Mouse (Mus musculus) hindbrain, embryonic 12.5 days (tissue): Measurements from ENCODE around the gene Grid2. TPM values are rescaled to one million over a fixed set of nuclear protein-coding genes. Genes with fewer than 3 reads are reported as not detected.
A peak's percentile ranks its signal among the peaks of the same experiment; 100 is the strongest.
"Not testable (repeated sequence)": the region's sequence is repeated elsewhere in the genome, so short reads cannot be mapped to it uniquely, and the experiment has no call there.

Source experiments
- ATAC-seq: fragments of 200-750 bp; cut with Nextera tagmentation; 2 replicates; pipeline ENCODE4 v1.8.0; 2017; ENCODE audit warnings: moderate TSS enrichment; ENCODE audit not compliant: low FRiP score
- H3K27ac ChIP-seq: fragments of 300-500 bp; sonication (generic); 2 replicates; pipeline ENCODE4 v1.5.1; 2016; ENCODE audit warnings: mild to moderate bottlenecking
- H3K27me3 ChIP-seq: fragments of 300-500 bp; sonication (generic); 2 replicates; pipeline ENCODE4 v1.6.1; 2016; ENCODE audit warnings: mild to moderate bottlenecking
- H3K36me3 ChIP-seq: fragments of 300-500 bp; sonication (generic); 2 replicates; pipeline ENCODE4 v1.6.1; 2016; ENCODE audit warnings: mild to moderate bottlenecking
- H3K4me1 ChIP-seq: fragments of 300-500 bp; sonication (generic); 2 replicates; pipeline ENCODE4 v1.6.1; 2016
- H3K4me2 ChIP-seq: fragments of 300-500 bp; sonication (generic); replicated peaks from 2 replicates; pipeline ENCODE4 v1.6.1; 2016; ENCODE audit warnings: mild to moderate bottlenecking
- H3K4me3 ChIP-seq: fragments of 300-500 bp; sonication (generic); 2 replicates; pipeline ENCODE4 v1.5.1; 2016; ENCODE audit warnings: mild to moderate bottlenecking
- H3K9ac ChIP-seq: fragments of 300-500 bp; sonication (generic); 2 replicates; pipeline ENCODE4 v1.6.1; 2016; ENCODE audit warnings: mild to moderate bottlenecking, moderate library complexity
- H3K9me3 ChIP-seq: fragments of 300-500 bp; sonication (generic); replicated peaks from 2 replicates; pipeline ENCODE4 v1.6.1; 2016; ENCODE audit warnings: mild to moderate bottlenecking
- WGBS: fragments of 180-500 bp; shearing (Covaris S2); methylation state at CpG from one replicate; pipeline ENCODE4 v1.1.7; 2016; 5-methylcytosine and 5-hydroxymethylcytosine counted together
- polyA plus RNA-seq: library from polyadenylated mRNA; unstranded; fragments of >200 nt; fragmentation: Nextera tagmentation; extraction: Ambion mirVana; gene quantifications from 2 replicates; pipeline ENCODE4 v1.2.1, GENCODE M21; 2016

Gene Grid2
- polyA plus RNA-seq, 1 experiment from 2014 or later, result 8.1 TPM

DNA sequence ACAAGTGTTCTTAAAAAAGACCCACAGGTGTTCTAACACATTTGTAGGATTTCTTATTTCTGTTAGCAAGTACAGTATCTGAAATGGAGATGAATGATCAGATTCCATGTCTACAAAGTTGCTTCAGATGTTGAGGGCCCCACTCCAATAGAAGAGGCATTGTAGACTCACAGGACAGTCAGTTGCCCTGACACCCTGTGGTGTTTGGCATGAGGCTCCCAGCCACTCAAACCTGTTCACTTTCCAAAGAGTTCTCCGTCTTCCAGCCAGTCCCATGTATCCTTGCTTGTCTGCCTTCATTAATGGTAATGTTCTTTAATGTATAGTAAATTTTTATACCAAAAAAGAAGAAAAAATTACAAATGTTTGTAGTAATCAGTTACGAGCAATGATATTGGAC, 177.1 kb downstream of the Grid2 start:
- Histone ChIP-seq H3K27ac (no peak overlapping the region), H3K4me1 (no peaks in the 10 kb centered on the region), H3K27me3 (no peaks in the 10 kb centered on the region), H3K36me3 (no peaks in the 10 kb centered on the region), H3K9me3 (no peaks in the 10 kb centered on the region), H3K4me3 (no peak overlapping the region), H3K4me2 (no peak overlapping the region), H3K9ac (no peak overlapping the region)
- ATAC-seq, result no peak
- WGBS, result 80% methylated on average over 2 of the region's 2 CpGs

DNA sequence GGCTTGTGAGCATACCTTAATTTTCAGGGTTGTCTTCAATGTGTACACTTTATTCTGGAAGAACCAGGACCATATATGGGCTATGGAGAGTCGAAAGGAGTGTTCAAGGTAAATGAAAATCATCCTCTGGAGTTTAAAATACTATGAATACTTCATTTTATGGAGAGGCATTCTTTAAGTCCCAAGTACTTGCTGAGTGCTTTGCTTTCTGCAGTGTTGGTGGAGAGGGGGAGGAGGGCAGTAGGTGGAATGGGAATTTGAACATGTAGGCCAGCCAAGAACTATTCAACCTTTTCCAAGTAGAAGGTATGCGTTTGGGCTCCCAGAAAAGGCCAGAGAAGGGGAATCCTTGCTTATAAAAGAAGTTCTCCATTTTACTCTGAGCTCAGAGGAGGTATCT, 192.5 kb downstream of the Grid2 start:
- no peak overlapping the region for H3K9ac ChIP-seq
- H3K27ac ChIP-seq, result no peak overlapping the region
- no peaks in the 10 kb centered on the region for H3K36me3 ChIP-seq
- H3K9me3 ChIP-seq, result no peaks in the 10 kb centered on the region
- no peaks in the 10 kb centered on the region for H3K27me3 ChIP-seq
- no peak overlapping the region for H3K4me3 ChIP-seq
- WGBS, result 95% methylated on average over 2 of the region's 2 CpGs
- H3K4me2 ChIP-seq, result no peak overlapping the region
- H3K4me1 ChIP-seq, result no peaks in the 10 kb centered on the region
- no peak for ATAC-seq

DNA sequence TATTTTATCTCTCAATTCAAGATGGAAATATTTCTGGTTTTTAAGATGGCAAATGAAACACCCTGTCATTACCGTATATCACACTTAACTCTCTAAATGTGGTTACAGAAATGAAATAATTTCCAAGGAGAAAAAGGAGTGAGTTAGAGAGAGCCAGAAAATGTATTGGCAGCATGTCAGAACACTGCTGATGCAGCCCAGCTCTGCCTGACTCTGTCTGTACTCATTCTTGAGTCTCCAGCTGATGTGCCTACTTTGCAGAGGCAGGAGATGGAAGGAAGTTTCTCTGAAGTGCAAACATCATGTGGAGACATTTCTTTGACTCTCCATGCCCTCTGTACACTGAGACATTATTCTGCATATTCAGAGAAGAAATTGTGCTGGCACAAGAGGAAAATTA, 226.5 kb downstream of the Grid2 start:
- no peak overlapping the region for H3K4me3 ChIP-seq
- no peaks in the 10 kb centered on the region for H3K36me3 ChIP-seq
- no peak for ATAC-seq
- no peak overlapping the region for H3K4me2 ChIP-seq
- no peaks in the 10 kb centered on the region for H3K9me3 ChIP-seq
- no peak overlapping the region for H3K27ac ChIP-seq
- 95% methylated on average over 1 of the region's 1 CpGs for WGBS
- no peaks in the 10 kb centered on the region for H3K4me1 ChIP-seq
- no peak overlapping the region for H3K9ac ChIP-seq
- H3K27me3 ChIP-seq, result no peaks in the 10 kb centered on the region

DNA sequence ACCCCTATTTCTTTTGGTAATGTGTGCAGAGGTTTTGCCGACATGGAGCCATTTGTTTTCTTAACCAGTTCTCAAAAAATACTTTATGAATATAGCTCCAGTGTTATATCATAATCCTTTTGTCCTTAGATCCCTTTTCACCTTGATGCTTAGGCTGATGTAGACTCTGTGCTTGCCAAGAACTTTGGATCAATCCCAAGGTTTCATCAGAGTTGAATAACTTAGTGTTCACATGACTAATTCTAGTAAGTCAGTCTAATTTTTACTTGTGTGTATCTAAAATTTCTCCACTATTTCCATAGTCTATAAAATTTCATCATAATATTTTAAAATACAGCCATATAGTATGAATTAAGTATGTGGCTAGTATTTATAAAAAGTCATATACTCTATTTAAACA, 259.3 kb downstream of the Grid2 start:
- H3K9ac ChIP-seq, result no peak overlapping the region
- no peaks in the 10 kb centered on the region for H3K36me3 ChIP-seq
- H3K27me3 ChIP-seq, result no peaks in the 10 kb centered on the region
- no peak overlapping the region for H3K4me2 ChIP-seq
- H3K4me3 ChIP-seq, result no peak overlapping the region
- H3K27ac ChIP-seq, result no peak overlapping the region
- no peaks in the 10 kb centered on the region for H3K9me3 ChIP-seq
- no peak for ATAC-seq
- H3K4me1 ChIP-seq, result no peaks in the 10 kb centered on the region
- 96% methylated on average over 1 of the region's 1 CpGs for WGBS

DNA sequence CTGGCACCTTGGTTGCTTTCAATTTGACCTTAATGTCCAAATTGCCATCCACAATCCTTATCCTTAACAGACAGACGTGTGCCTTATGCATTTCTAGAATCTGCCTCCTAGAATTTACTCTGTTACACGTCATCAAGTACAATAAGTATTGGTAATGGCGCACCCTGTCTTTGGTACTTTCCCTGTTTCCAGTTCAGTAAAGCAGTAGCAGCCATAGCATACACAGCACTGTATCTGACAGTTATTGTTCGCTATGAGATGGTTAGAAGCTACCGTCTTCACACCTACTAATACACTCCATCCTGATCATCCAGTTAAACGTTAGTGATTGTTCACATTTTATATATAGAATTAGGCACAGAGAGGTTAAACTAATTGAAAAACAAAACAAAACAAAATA, 260.3 kb downstream of the Grid2 start:
- WGBS, result 79% methylated on average over 6 of the region's 6 CpGs
- no peak overlapping the region for H3K4me2 ChIP-seq
- ATAC-seq, result peak; percentile 68; the same call in 1 of the 2 replicates
- no peaks in the 10 kb centered on the region for H3K36me3 ChIP-seq
- H3K9me3 ChIP-seq, result no peaks in the 10 kb centered on the region
- no peaks in the 10 kb centered on the region for H3K27me3 ChIP-seq
- no peak overlapping the region for H3K27ac ChIP-seq
- H3K9ac ChIP-seq, result no peak overlapping the region
- no peaks in the 10 kb centered on the region for H3K4me1 ChIP-seq
- H3K4me3 ChIP-seq, result no peak overlapping the region

DNA sequence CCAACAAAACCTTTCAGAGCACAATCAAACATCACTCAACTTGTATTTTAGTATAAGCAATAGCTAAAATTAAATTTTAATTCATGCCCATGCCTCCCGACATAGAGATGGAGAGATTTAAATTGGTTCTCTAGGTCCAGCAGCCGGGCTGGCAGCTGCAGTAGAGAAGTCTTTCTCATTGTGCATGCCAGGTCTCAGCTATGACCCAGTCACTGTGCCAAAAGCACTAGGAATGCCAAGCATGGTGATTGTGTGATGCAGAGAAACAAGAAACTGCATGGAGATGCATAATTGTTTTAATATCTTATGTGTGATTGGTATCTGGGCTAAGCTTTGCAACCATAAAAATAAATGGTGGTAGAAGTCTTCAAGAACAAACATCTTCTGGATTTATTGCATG, 276.1 kb downstream of the Grid2 start:
- WGBS, result 80% methylated on average over 2 of the region's 2 CpGs
- Histone ChIP-seq H3K27me3 (no peaks in the 10 kb centered on the region), H3K9ac (no peak overlapping the region), H3K27ac (no peak overlapping the region), H3K4me3 (no peak overlapping the region), H3K4me2 (no peak overlapping the region), H3K36me3 (no peaks in the 10 kb centered on the region), H3K9me3 (no peaks in the 10 kb centered on the region), H3K4me1 (no peaks in the 10 kb centered on the region)
- ATAC-seq, result no peak

DNA sequence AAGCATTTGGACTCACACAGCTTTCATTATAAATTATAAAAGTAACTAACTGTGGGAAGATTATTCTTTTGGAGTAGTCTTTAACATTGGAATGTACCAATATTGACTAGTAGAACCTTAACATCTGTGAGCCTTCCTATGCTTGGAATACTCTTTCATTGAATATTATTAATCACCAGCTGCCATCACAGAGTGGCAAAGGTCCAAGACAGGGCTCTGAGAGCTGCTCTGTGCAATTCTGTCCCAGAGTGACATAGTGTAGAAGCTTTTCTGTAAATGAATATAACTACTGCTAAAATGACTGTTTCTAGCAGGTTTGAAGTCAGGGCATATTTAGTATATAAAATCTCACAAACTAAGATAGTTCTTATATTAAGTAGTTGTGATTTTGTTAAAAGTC, 277.2 kb downstream of the Grid2 start:
- Histone ChIP-seq H3K4me1 (no peaks in the 10 kb centered on the region), H3K4me3 (no peak overlapping the region), H3K9ac (no peak overlapping the region), H3K9me3 (no peaks in the 10 kb centered on the region), H3K4me2 (no peak overlapping the region), H3K36me3 (no peaks in the 10 kb centered on the region), H3K27me3 (no peaks in the 10 kb centered on the region), H3K27ac (no peak overlapping the region)
- no peak for ATAC-seq

DNA sequence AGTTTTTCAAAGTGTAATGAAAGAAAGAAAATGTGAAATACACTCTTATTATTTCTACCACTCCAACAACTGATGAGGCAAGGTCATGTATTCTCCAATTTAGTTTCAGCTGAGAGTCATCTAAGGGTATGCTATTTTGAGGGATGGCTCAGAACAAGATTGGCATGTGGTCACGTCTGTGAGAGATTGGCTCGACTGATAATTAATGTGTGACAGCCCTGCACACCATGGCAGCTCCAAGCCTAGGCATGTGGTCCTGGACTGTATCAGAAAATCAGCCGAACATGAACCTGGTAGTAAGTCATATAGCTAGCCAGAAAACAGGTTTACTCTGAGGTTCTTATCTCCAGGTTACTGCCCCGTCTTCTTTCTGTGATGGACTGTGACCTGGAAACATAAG, 292.1 kb downstream of the Grid2 start:
- H3K4me1 ChIP-seq, result no peaks in the 10 kb centered on the region
- 69% methylated on average over 4 of the region's 4 CpGs for WGBS
- ATAC-seq, result no peak

DNA sequence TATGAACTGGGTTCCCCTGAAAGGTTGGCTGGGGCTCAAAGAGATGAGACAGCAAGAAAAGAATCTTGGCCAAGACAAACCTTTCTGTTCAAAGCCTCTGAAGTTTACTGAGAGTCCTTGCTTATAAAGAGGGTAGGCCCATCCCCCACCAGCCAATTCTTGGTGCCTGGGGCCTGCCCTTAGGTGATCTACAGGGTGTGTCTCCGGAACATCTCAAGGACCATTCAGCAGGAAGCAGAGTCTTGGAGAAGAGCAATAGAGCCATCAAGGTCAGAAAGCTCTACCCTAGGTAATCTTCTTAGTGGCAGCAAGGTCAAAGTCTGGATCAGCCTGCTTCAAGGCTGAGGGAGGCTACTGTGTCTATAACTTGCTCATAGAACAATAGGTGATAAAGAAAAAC, 313.1 kb downstream of the Grid2 start:
- not testable (repeated sequence) for H3K4me2 ChIP-seq, H3K27me3 ChIP-seq, H3K9me3 ChIP-seq, H3K4me1 ChIP-seq, H3K4me3 ChIP-seq, H3K27ac ChIP-seq, H3K36me3 ChIP-seq, H3K9ac ChIP-seq, ATAC-seq
- WGBS, result 96% methylated on average over 1 of the region's 1 CpGs

More for the DNA sequence above, 292.1 kb downstream of the Grid2 start:
- Histone ChIP-seq H3K36me3 (no peaks in the 10 kb centered on the region), H3K4me2 (no peak overlapping the region), H3K9ac (no peak overlapping the region), H3K4me3 (no peak overlapping the region), H3K27ac (no peak overlapping the region), H3K9me3 (no peaks in the 10 kb centered on the region), H3K27me3 (no peaks in the 10 kb centered on the region)

DNA sequence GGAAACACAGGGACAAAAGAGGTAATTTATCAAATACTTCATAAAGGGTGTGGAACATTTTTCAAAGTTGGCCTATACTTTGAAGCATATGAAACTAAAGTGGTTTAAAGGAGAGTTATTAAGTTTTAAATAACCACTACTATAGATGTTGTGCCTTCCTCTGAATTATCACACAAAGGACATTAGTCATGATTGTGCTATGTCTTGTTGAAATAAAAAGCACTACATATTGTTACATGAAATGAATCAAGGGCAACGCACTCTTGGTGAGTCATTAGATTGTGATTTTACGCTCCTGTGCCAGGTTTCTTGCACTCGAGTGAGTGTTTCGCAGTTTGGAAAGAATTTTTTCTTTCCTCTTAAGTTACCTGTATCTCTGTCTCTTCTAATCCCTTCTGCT, 335.0 kb downstream of the Grid2 start:
- no peak for ATAC-seq
- WGBS, result 85% methylated on average over 4 of the region's 4 CpGs
- no peak overlapping the region for H3K4me2 ChIP-seq

DNA sequence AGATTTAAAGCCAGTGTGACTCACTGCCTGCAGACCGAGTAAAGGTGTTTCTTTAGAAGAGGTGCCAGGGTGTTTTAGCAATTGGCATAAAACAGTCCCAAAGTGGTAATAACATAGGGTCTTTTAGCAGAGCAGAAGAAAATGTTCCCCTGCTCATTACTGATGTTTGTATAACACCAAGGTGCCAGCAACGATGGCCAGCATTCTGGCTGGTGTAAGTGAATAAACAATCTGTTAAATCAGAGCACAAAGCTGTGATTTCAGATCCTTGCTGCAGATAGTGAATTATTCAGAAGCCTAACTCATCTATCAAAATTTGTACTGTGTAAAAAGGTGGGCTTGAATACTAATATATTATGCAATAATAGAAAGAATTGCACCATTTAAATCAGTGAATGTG, 353.9 kb downstream of the Grid2 start:
- ATAC-seq, result no peak
- 68% methylated on average over 2 of the region's 2 CpGs for WGBS
- H3K27ac ChIP-seq, result no peak overlapping the region
- H3K4me1 ChIP-seq, result no peaks in the 10 kb centered on the region
- H3K9ac ChIP-seq, result no peak overlapping the region
- H3K4me2 ChIP-seq, result no peak overlapping the region
- H3K27me3 ChIP-seq, result no peaks in the 10 kb centered on the region
- no peak overlapping the region for H3K4me3 ChIP-seq
- H3K9me3 ChIP-seq, result no peaks in the 10 kb centered on the region
- no peaks in the 10 kb centered on the region for H3K36me3 ChIP-seq

More for the DNA sequence above, 335.0 kb downstream of the Grid2 start:
- Histone ChIP-seq H3K4me1 (no peaks in the 10 kb centered on the region), H3K9ac (no peak overlapping the region), H3K9me3 (no peaks in the 10 kb centered on the region), H3K4me3 (no peak overlapping the region), H3K36me3 (no peaks in the 10 kb centered on the region), H3K27ac (no peak overlapping the region), H3K27me3 (no peaks in the 10 kb centered on the region)

DNA sequence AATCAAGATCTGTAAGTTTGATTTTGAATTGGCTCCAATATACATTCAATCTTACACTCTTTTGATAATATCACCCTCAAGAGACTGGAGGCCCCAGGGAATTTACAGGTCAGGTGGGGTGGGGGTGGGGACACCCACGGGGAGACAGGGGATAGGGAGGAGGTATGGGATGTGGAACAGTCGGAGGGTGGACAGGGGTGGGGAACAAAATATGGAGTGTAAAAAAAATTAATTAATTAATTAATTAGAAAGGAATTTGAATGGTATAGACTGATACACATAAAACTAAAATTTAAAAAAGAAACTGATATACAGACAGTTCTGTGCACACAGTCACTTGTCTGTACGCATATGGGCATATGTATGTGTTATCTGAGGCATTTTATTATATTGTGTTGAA, 380.3 kb downstream of the Grid2 start:
- H3K4me2 ChIP-seq, result no peak overlapping the region
- H3K36me3 ChIP-seq, result no peaks in the 10 kb centered on the region
- no peaks in the 10 kb centered on the region for H3K4me1 ChIP-seq
- H3K9ac ChIP-seq, result no peak overlapping the region
- H3K4me3 ChIP-seq, result no peak overlapping the region
- no peaks in the 10 kb centered on the region for H3K9me3 ChIP-seq
- H3K27ac ChIP-seq, result no peak overlapping the region
- 0 out of 2 replicates have a peak, but pooled peaks have one; percentile 32 for ATAC-seq
- WGBS, result 90% methylated on average over 3 of the region's 3 CpGs
- no peaks in the 10 kb centered on the region for H3K27me3 ChIP-seq

DNA sequence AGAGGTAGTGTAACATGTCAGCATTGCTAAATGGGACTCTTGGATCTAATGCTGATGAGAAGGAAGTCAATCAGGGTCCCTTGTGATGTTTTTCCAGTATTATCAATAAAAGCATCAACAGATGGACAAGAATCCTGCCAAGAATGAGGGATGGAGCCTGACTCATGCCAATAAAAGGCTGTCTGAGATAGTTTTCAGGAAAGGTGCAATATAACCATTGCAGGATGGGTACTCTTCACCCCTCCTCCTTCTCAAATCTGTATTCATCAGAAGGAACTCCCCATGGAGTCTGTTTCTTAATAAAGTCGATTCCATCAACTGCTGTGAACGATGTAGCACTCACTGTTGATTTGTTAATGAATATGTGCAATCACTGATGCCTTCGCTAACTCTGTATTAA, 403.7 kb downstream of the Grid2 start:
- no peaks in the 10 kb centered on the region for H3K4me1 ChIP-seq
- H3K9ac ChIP-seq, result no peak overlapping the region
- WGBS, result 62% methylated on average over 3 of the region's 3 CpGs
- no peak overlapping the region for H3K4me3 ChIP-seq
- no peaks in the 10 kb centered on the region for H3K27me3 ChIP-seq
- H3K27ac ChIP-seq, result no peak overlapping the region
- ATAC-seq, result no peak
- H3K36me3 ChIP-seq, result no peaks in the 10 kb centered on the region
- H3K9me3 ChIP-seq, result no peaks in the 10 kb centered on the region
- H3K4me2 ChIP-seq, result no peak overlapping the region

DNA sequence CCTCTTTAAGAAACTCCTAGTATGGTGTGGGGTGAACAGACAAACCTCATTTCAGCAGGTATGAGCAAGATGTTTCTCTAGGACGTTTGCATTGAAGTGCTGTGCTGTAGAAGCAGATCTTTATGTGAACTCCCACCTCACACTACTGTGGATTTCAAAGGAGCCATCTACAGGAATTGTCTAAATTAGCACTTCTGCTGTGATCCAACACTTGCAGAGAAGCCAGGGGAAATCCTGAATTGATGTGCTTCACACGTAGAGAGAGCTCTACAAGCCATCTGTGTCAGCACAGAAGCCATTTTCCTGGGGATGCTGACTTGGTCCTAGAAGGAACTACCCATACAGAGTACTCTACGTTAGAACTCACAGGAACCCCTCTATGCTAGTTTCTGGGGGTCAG, 430.0 kb downstream of the Grid2 start:
- H3K9me3 ChIP-seq, result no peaks in the 10 kb centered on the region
- H3K9ac ChIP-seq, result no peak overlapping the region
- H3K4me3 ChIP-seq, result no peak overlapping the region
- WGBS, result 70% methylated on average over 3 of the region's 3 CpGs
- no peak overlapping the region for H3K27ac ChIP-seq
- no peaks in the 10 kb centered on the region for H3K36me3 ChIP-seq
- H3K4me1 ChIP-seq, result no peaks in the 10 kb centered on the region
- no peak for ATAC-seq
- H3K4me2 ChIP-seq, result no peak overlapping the region
- no peaks in the 10 kb centered on the region for H3K27me3 ChIP-seq
